Mouse (Mus musculus) midbrain, postnatal 0 days (tissue): ENCODE measurements around the gene Alpl. TPM values are rescaled to one million over a fixed set of nuclear protein-coding genes. Genes with fewer than 3 reads are reported as not detected.

Source experiments
- ATAC-seq: fragments of 200-750 bp; cut with Nextera tagmentation; 2 replicates; pipeline ENCODE4 v1.8.0; 2017; ENCODE audit warnings: moderate number of reproducible peaks, mild to moderate bottlenecking, moderate TSS enrichment, moderate library complexity; ENCODE audit not compliant: low FRiP score
- DNase-seq: peaks from one replicate; pipeline ENCODE4 v3.0.0-alpha.2; 2015; ENCODE audit warnings: low spot score
- H3K27ac ChIP-seq: fragments of 300-500 bp; sonication (generic); 2 replicates; pipeline ENCODE4 v1.5.1; 2014; ENCODE audit warnings: low read depth, mild to moderate bottlenecking, low read length, mixed read lengths
- H3K27me3 ChIP-seq: fragments of 300-500 bp; sonication (generic); 2 replicates; pipeline ENCODE4 v1.6.1; 2014; ENCODE audit warnings: low read length, control low read depth, mixed read lengths; ENCODE audit not compliant: insufficient read depth
- H3K36me3 ChIP-seq: fragments of 300-500 bp; sonication (generic); 2 replicates; pipeline ENCODE4 v1.6.1; 2014; ENCODE audit warnings: low read length, control low read depth, mixed read lengths; ENCODE audit not compliant: insufficient read depth
- H3K4me1 ChIP-seq: fragments of 300-500 bp; sonication (generic); 2 replicates; pipeline ENCODE4 v1.6.1; 2014; ENCODE audit warnings: mild to moderate bottlenecking, control low read depth, antibody characterized with exemption, low read length, mixed read lengths; ENCODE audit not compliant: insufficient read depth
- H3K4me2 ChIP-seq: fragments of 300-500 bp; sonication (generic); 2 replicates; pipeline ENCODE4 v1.6.1; 2014; ENCODE audit warnings: low read depth, mild to moderate bottlenecking, low read length, mixed read lengths; ENCODE audit not compliant: poor library complexity, severe bottlenecking
- H3K4me3 ChIP-seq: fragments of 300-500 bp; sonication (generic); 2 replicates; pipeline ENCODE4 v1.5.1; 2014; ENCODE audit warnings: low read depth, mild to moderate bottlenecking, low read length, moderate library complexity
- H3K9ac ChIP-seq: fragments of 300-500 bp; sonication (generic); replicated peaks from 2 replicates; pipeline ENCODE4 v1.6.1; 2014; ENCODE audit warnings: mild to moderate bottlenecking, low read length, moderate library complexity, mixed read lengths; ENCODE audit not compliant: poor library complexity, severe bottlenecking
- H3K9me3 ChIP-seq: fragments of 300-500 bp; sonication (generic); 2 replicates; pipeline ENCODE4 v1.6.1; 2016; ENCODE audit warnings: low read length, control low read depth
- CTCF ChIP-seq: IDR thresholded peaks from 2 replicates; pipeline ENCODE4 v1.5.1; 2016; ENCODE audit warnings: antibody characterized with exemption, mild to moderate bottlenecking
- WGBS: fragments of 180-500 bp; shearing (Covaris S2); extraction: QIAGEN DNeasy Blood & Tissue Kit; methylation state at CpG from one replicate; pipeline ENCODE4 v1.1.7; 2014; 5-methylcytosine and 5-hydroxymethylcytosine counted together
- polyA plus RNA-seq: library from polyadenylated mRNA; unstranded; fragments of >200 nt; fragmentation: Nextera tagmentation; extraction: Ambion mirVana; gene quantifications from 2 replicates; pipeline ENCODE4 v1.2.1, GENCODE M21; 2015
- total RNA-seq: library from RNA; depleted of rRNA; stranded (reverse); fragments of >200 nt; gene quantifications from 2 replicates; pipeline ENCODE4 v1.2.3, GENCODE M21; 2014; rRNA removed

The Alpl gene
- total and polyA plus RNA-seq, 2 experiments from 2014 or later = 14.3 to 16.1 TPM

- Histone ChIP-seq H3K4me3 (no peak overlapping the region), H3K9me3 (no peaks in the 10 kb centered on the region), H3K9ac (no peak overlapping the region), H3K4me2 (no peak overlapping the region), H3K27me3 (no peaks in the 10 kb centered on the region), H3K36me3 (no peaks in the 10 kb centered on the region), H3K27ac (no peak overlapping the region), H3K4me1 (0 out of 2 replicates have a peak, but pooled peaks cover 7% of the 10 kb centered on the region)
- ATAC-seq (no peak), DNase-seq (no peak)
- 21% methylated on average over 4 of the region's 4 CpGs for WGBS
- TF ChIP-seq CTCF = no peak
Observed at GRCm38 (mm10) chr4:137695900-137696299, 100.3 kb downstream of the Alpl start.

- Histone ChIP-seq H3K27me3 (no peaks in the 10 kb centered on the region), H3K9ac (no peak overlapping the region), H3K4me2 (no peak overlapping the region), H3K4me1 (0 out of 2 replicates have a peak, but pooled peaks cover 7% of the 10 kb centered on the region), H3K36me3 (0 out of 2 replicates have a peak, but pooled peaks cover 4% of the 10 kb centered on the region), H3K4me3 (no peak overlapping the region), H3K27ac (no peak overlapping the region), H3K9me3 (no peaks in the 10 kb centered on the region)
- ATAC-seq (no peak), DNase-seq (no peak)
- TF ChIP-seq CTCF = no peak
- WGBS = 84% methylated on average over 8 of the region's 8 CpGs
Observed at GRCm38 (mm10) chr4:137695300-137695699, 100.9 kb downstream of the Alpl start.

GRCm38 (mm10) chr4:137692107-137692902 lies 103.9 kb downstream of the Alpl start:
- Histone ChIP-seq H3K36me3 (0 out of 2 replicates have a peak, but pooled peaks cover 4% of the 10 kb centered on the region), H3K9ac (no peak overlapping the region), H3K27ac (no peak overlapping the region), H3K9me3 (no peaks in the 10 kb centered on the region), H3K27me3 (no peaks in the 10 kb centered on the region), H3K4me2 (no peak overlapping the region), H3K4me1 (no peaks in the 10 kb centered on the region), H3K4me3 (no peak overlapping the region)
- ATAC-seq (no peak), DNase-seq (no peak)
- 86% methylated on average over 10 of the region's 10 CpGs for WGBS
- no peak for TF ChIP-seq CTCF

Other genes with a start within 250 kb of the Alpl start
- not detected in 2 replicates for gene Ldlrad2, start 221.8 kb downstream of the Alpl start, total RNA-seq
- 0.70 TPM in 1 of 2 replicates, not detected in the other for gene Ldlrad2, start 221.8 kb downstream of the Alpl start, polyA plus RNA-seq
- 70.8 and 98.7 TPM in 2 replicates for gene Usp48, start 202.6 kb downstream of the Alpl start, total RNA-seq
- gene Usp48, start 202.6 kb downstream of the Alpl start, polyA plus RNA-seq = 37.0 and 40.9 TPM in 2 replicates
- gene Rap1gap, start 131.7 kb downstream of the Alpl start, total RNA-seq = 232 and 270 TPM in 2 replicates
- 115 and 123 TPM in 2 replicates for gene Rap1gap, start 131.7 kb downstream of the Alpl start, polyA plus RNA-seq
- 36.3 and 51.9 TPM in 2 replicates for gene Ece1, start 65.9 kb upstream of the Alpl start, total RNA-seq
- 23.2 and 23.7 TPM in 2 replicates for gene Ece1, start 65.9 kb upstream of the Alpl start, polyA plus RNA-seq
- gene Eif4g3, start 196.6 kb upstream of the Alpl start, total RNA-seq = 70.0 and 92.2 TPM in 2 replicates
- 36.0 and 42.4 TPM in 2 replicates for gene Eif4g3, start 196.6 kb upstream of the Alpl start, polyA plus RNA-seq